Mouse (Mus musculus) midbrain, embryonic 16.5 days (tissue): ENCODE data around the gene Nemp2. TPM values are rescaled to one million over a fixed set of nuclear protein-coding genes. Genes with fewer than 3 reads are reported as not detected.

Experiments used
- ATAC-seq: fragments of 200-750 bp; cut with Nextera tagmentation; 2 replicates; pipeline ENCODE4 v1.8.0; 2017; ENCODE audit warnings: moderate TSS enrichment
- H3K27ac ChIP-seq: fragments of 300-500 bp; sonication (generic); 2 replicates; pipeline ENCODE4 v1.5.1; 2014; ENCODE audit warnings: mild to moderate bottlenecking, low read length, mixed read lengths
- H3K27me3 ChIP-seq: fragments of 300-500 bp; sonication (generic); 2 replicates; pipeline ENCODE4 v1.6.1; 2014; ENCODE audit warnings: low read depth, low read length, mixed read lengths; ENCODE audit not compliant: control insufficient read depth, insufficient read depth
- H3K36me3 ChIP-seq: fragments of 300-500 bp; sonication (generic); 2 replicates; pipeline ENCODE4 v1.6.1; 2014; ENCODE audit warnings: mild to moderate bottlenecking, low read length, moderate library complexity, mixed read lengths; ENCODE audit not compliant: control insufficient read depth, insufficient read depth
- H3K4me1 ChIP-seq: fragments of 300-500 bp; sonication (generic); 2 replicates; pipeline ENCODE4 v1.6.1; 2014; ENCODE audit warnings: mild to moderate bottlenecking, low read length, mixed read lengths; ENCODE audit not compliant: control insufficient read depth, insufficient read depth
- H3K4me2 ChIP-seq: fragments of 300-500 bp; sonication (generic); 2 replicates; pipeline ENCODE4 v1.6.1; 2014; ENCODE audit warnings: mild to moderate bottlenecking, low read length, mixed read lengths
- H3K4me3 ChIP-seq: fragments of 300-500 bp; sonication (generic); 2 replicates; pipeline ENCODE4 v1.5.1; 2014; ENCODE audit warnings: low read depth, mild to moderate bottlenecking, low read length, moderate library complexity, mixed read lengths
- H3K9ac ChIP-seq: fragments of 300-500 bp; sonication (generic); 2 replicates; pipeline ENCODE4 v1.6.1; 2014; ENCODE audit warnings: low read depth, low read length, mixed read lengths
- H3K9me3 ChIP-seq: fragments of 300-500 bp; sonication (generic); replicated peaks from 2 replicates; pipeline ENCODE4 v1.6.1; 2014; ENCODE audit warnings: mild to moderate bottlenecking, low read length, mixed read lengths; ENCODE audit not compliant: control insufficient read depth, poor library complexity, severe bottlenecking
- WGBS: fragments of 180-500 bp; shearing (Covaris S2); extraction: QIAGEN DNeasy Blood & Tissue Kit; methylation state at CpG from one replicate; pipeline ENCODE4 v1.1.7; 2014; 5-methylcytosine and 5-hydroxymethylcytosine counted together
- polyA plus RNA-seq: library from polyadenylated mRNA; unstranded; fragments of >200 nt; fragmentation: Nextera tagmentation; extraction: Ambion mirVana; gene quantifications from 2 replicates; pipeline ENCODE4 v1.2.1, GENCODE M21; 2015

The Nemp2 gene
- polyA plus RNA-seq, result 5.0 and 5.6 TPM in 2 replicates

GRCm38 (mm10) chr1:52630248-52630936, at the start of gene Nemp2:
Nemp2 (plus strand) TSS chr1:52630703.
- peak within 1 kb of the TSS; percentile 93 for H3K27ac ChIP-seq
- H3K27me3 ChIP-seq, result no peaks in the 10 kb centered on the region
- H3K4me1 ChIP-seq, result peaks cover 8% of the 10 kb centered on the region
- no peaks in the 10 kb centered on the region for H3K36me3 ChIP-seq
- peak within 1 kb of the TSS; percentile 64 for H3K4me2 ChIP-seq
- no peaks in the 10 kb centered on the region for H3K9me3 ChIP-seq
- H3K4me3 ChIP-seq, result peak within 1 kb of the TSS; percentile 98
- peak within 1 kb of the TSS; percentile 95 for H3K9ac ChIP-seq
- peak; percentile 98 for ATAC-seq
- under 1% methylated on average over 31 of the region's 44 CpGs for WGBS

GRCm38 (mm10) chr1:52581744-52582143, 48.8 kb upstream of the Nemp2 start:
- Histone ChIP-seq H3K36me3 (no peaks in the 10 kb centered on the region), H3K4me2 (no peak overlapping the region), H3K9me3 (no peaks in the 10 kb centered on the region), H3K4me3 (no peak overlapping the region), H3K4me1 (no peaks in the 10 kb centered on the region), H3K27me3 (no peaks in the 10 kb centered on the region), H3K9ac (no peak overlapping the region), H3K27ac (no peak overlapping the region)
- ATAC-seq, result no peak
- 88% methylated on average over 3 of the region's 6 CpGs for WGBS

GRCm38 (mm10) chr1:52582866-52583265, 47.6 kb upstream of the Nemp2 start:
- Histone ChIP-seq H3K4me2 (no peak overlapping the region), H3K4me3 (no peak overlapping the region), H3K27me3 (no peaks in the 10 kb centered on the region), H3K9me3 (no peaks in the 10 kb centered on the region), H3K9ac (no peak overlapping the region), H3K36me3 (no peaks in the 10 kb centered on the region), H3K27ac (no peak overlapping the region), H3K4me1 (no peaks in the 10 kb centered on the region)
- WGBS, result 95% methylated on average over 1 of the region's 1 CpGs
- no peak for ATAC-seq

GRCm38 (mm10) chr1:52596982-52597646, 33.4 kb upstream of the Nemp2 start:
- Histone ChIP-seq H3K9ac (no peak overlapping the region), H3K4me1 (no peaks in the 10 kb centered on the region), H3K27ac (no peak overlapping the region), H3K4me2 (peak overlapping the region; percentile 1; the same call in 1 of the 2 replicates), H3K36me3 (no peaks in the 10 kb centered on the region), H3K9me3 (no peaks in the 10 kb centered on the region), H3K27me3 (no peaks in the 10 kb centered on the region), H3K4me3 (no peak overlapping the region)
- 54% methylated on average over 11 of the region's 11 CpGs for WGBS
- peak; percentile 90 for ATAC-seq

- Histone ChIP-seq H3K9me3 (no peaks in the 10 kb centered on the region), H3K27me3 (no peaks in the 10 kb centered on the region), H3K4me2 (peak overlapping the region; percentile 23), H3K36me3 (no peaks in the 10 kb centered on the region), H3K27ac (no peak overlapping the region), H3K9ac (no peak overlapping the region), H3K4me3 (no peak overlapping the region), H3K4me1 (no peaks in the 10 kb centered on the region)
- whole genome bisulfite sequencing, result 65% methylated on average over 11 of the region's 11 CpGs
- 0 out of 2 replicates have a peak, but pooled peaks have one; percentile 56 for ATAC-seq
Measured at GRCm38 (mm10) chr1:52597761-52598160, 32.7 kb upstream of the Nemp2 start.

GRCm38 (mm10) chr1:52598361-52598760, 32.1 kb upstream of the Nemp2 start:
- Histone ChIP-seq H3K9ac (no peak overlapping the region), H3K27ac (no peak overlapping the region), H3K4me2 (no peak overlapping the region), H3K4me1 (no peaks in the 10 kb centered on the region), H3K9me3 (no peaks in the 10 kb centered on the region), H3K4me3 (no peak overlapping the region), H3K36me3 (no peaks in the 10 kb centered on the region), H3K27me3 (no peaks in the 10 kb centered on the region)
- 68% methylated on average over 4 of the region's 4 CpGs for WGBS
- ATAC-seq, result no peak

- no peaks in the 10 kb centered on the region for H3K36me3 ChIP-seq
- H3K9me3 ChIP-seq, result no peaks in the 10 kb centered on the region
- no peaks in the 10 kb centered on the region for H3K27me3 ChIP-seq
- H3K4me3 ChIP-seq, result no peak overlapping the region
- ATAC-seq, result no peak
- H3K4me2 ChIP-seq, result no peak overlapping the region
- H3K4me1 ChIP-seq, result no peaks in the 10 kb centered on the region
- H3K9ac ChIP-seq, result no peak overlapping the region
- WGBS, result 93% methylated on average over 3 of the region's 3 CpGs
- H3K27ac ChIP-seq, result no peak overlapping the region
Measured at GRCm38 (mm10) chr1:52601496-52601895, 29.0 kb upstream of the Nemp2 start.

- Histone ChIP-seq H3K4me2 (no peak overlapping the region), H3K27ac (no peak overlapping the region), H3K4me1 (no peaks in the 10 kb centered on the region), H3K9me3 (no peaks in the 10 kb centered on the region), H3K36me3 (no peaks in the 10 kb centered on the region), H3K27me3 (no peaks in the 10 kb centered on the region), H3K9ac (no peak overlapping the region), H3K4me3 (no peak overlapping the region)
- ATAC-seq, result no peak
- WGBS, result 91% methylated on average over 1 of the region's 1 CpGs
Measured at GRCm38 (mm10) chr1:52607700-52608099, 22.8 kb upstream of the Nemp2 start.

- Histone ChIP-seq H3K27me3 (no peaks in the 10 kb centered on the region), H3K4me3 (no peak overlapping the region), H3K4me1 (no peaks in the 10 kb centered on the region), H3K9me3 (no peaks in the 10 kb centered on the region), H3K9ac (no peak overlapping the region), H3K4me2 (no peak overlapping the region), H3K36me3 (no peaks in the 10 kb centered on the region), H3K27ac (no peak overlapping the region)
- WGBS, result 90% methylated on average over 4 of the region's 4 CpGs
- no peak for ATAC-seq
Measured at GRCm38 (mm10) chr1:52608486-52608885, 22.0 kb upstream of the Nemp2 start.
